Mouse (Mus musculus) lung, adult 2 months (tissue): ENCODE measurements around the gene Cyp2b19. TPM values are rescaled to one million over a fixed set of nuclear protein-coding genes. Genes with fewer than 3 reads are reported as not detected.
A peak's percentile ranks its signal among the peaks of the same experiment; 100 is the strongest.
"Not testable (repeated sequence)": the region's sequence is repeated elsewhere in the genome, so short reads cannot be mapped to it uniquely, and the experiment has no call there.

ENCODE experiments used
- DNase-seq: peaks from one replicate; pipeline ENCODE4 v3.0.0; 2022
- H3K4me1 ChIP-seq: fragments of 200-500 bp; 2 replicates; pipeline ENCODE4 v1.6.1; 2011; ENCODE audit warnings: low read length; ENCODE audit not compliant: control insufficient read depth, insufficient read depth
- H3K4me3 ChIP-seq: fragments of 200-500 bp; replicated peaks from 2 replicates; pipeline ENCODE3; 2011; ENCODE audit warnings: low read depth, mild to moderate bottlenecking, control low read depth, low read length; ENCODE audit errors: extremely low read depth
- CTCF ChIP-seq: fragments of 200-500 bp; IDR thresholded peaks from 2 replicates; pipeline ENCODE4 v1.5.1; 2011; ENCODE audit warnings: mild to moderate bottlenecking, low read length, control low read depth; ENCODE audit not compliant: insufficient read depth
- POLR2A ChIP-seq: fragments of 200-500 bp; IDR thresholded peaks from 2 replicates; pipeline ENCODE4 v1.6.1; 2011; ENCODE audit warnings: low read depth, mild to moderate bottlenecking, control low read depth, low read length, borderline replicate concordance; ENCODE audit errors: extremely low read depth
- WGBS: fragments of 180-500 bp; shearing (Covaris S2); methylation state at CpG from one replicate; pipeline ENCODE4 v1.1.7; 2018; 5-methylcytosine and 5-hydroxymethylcytosine counted together
- polyA plus RNA-seq: library from polyadenylated mRNA; depleted of rRNA; stranded (reverse); fragments of >200 nt; gene quantifications from 2 replicates; pipeline ENCODE4 v1.2.3, GENCODE M21; 2012

Cyp2b19 gene
- polyA plus RNA-seq, 1 experiment: 0.24 TPM

DNA sequence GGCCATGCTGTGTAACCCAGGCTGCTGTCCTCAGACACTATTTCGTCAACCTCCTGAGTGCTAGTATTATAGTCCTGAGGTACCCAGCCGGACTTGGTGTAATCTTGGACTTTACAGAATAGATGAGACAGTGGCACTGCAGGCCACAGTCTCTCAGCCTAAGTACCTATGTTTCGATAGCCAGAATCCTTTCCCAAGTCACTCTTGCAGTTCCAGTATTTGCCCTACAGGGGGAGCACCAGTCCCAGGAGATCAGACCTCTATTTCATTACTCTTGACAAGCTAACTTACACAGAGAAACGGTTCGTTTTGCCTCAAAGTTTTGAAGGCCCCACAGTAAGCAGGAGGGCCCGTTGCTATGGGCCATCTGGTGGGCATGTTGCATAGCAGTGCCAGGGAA, 21.5 kb downstream of the Cyp2b19 start:
- peak; percentile 50 for DNase-seq
- Histone ChIP-seq H3K4me3 (no peak overlapping the region), H3K4me1 (no peaks in the 10 kb centered on the region)
- WGBS: 27% methylated on average over 6 of the region's 6 CpGs
- TF ChIP-seq CTCF: peak; percentile 25; the same call in 1 of the 2 replicates
- no peak for TF ChIP-seq POLR2A

DNA sequence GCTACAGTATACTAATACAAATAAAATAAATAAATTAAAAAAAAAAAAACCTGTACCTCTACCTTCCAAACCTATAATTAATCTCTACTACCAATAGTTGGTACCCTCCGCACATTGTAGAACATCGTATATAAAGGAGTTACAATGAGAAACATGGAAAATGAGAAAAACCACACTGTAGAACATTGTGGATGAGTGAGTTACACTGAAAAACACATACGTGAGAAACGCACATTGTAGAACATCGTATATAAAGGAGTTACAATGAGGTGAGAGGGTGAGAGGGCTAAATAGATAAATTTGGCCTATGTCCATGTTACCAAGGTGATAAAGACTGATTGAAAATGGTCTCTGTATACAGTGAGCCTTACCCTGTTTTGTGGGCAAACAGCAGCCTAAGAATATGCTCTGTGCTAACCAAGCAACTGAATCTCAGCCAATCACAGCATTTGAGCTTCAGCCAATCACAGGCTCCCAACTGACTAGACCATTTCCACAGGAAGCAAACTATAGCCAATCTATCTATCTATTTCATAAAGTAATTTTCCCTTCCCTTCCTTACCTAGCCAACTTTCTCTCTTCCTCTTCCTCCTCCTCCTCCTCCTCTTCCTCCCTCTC, 23.0 kb downstream of the Cyp2b19 start:
- TF ChIP-seq POLR2A (no peak), CTCF (no peak)
- Histone ChIP-seq H3K4me1 (no peaks in the 10 kb centered on the region), H3K4me3 (no peak overlapping the region)
- no peak for DNase-seq
- WGBS: 78% methylated on average over 5 of the region's 5 CpGs

DNA sequence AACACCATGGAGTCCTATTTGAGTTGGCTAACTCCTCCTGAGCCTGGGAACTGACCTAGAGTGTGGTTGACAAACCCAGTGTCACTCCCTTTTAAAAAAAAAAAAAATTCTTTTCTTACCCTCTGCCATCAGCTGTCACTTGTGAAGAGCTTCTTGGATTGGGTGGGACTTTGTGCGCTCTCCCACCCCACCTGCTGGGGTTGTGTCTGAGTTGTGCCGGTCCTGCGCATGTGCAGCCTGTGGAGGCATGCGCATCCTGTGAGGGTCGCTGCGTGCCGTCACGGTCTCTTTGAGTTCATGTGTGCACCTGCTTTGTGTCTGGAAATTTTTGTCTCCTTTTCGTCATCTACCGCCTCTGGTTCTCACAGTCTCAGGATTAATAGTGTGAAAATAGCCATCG, 23.6 kb downstream of the Cyp2b19 start:
- no peak overlapping the region for H3K4me3 ChIP-seq
- TF ChIP-seq CTCF (no peak), POLR2A (no peak)
- WGBS: 18% methylated on average over 11 of the region's 11 CpGs
- no peak for DNase-seq
- H3K4me1 ChIP-seq: no peaks in the 10 kb centered on the region

DNA sequence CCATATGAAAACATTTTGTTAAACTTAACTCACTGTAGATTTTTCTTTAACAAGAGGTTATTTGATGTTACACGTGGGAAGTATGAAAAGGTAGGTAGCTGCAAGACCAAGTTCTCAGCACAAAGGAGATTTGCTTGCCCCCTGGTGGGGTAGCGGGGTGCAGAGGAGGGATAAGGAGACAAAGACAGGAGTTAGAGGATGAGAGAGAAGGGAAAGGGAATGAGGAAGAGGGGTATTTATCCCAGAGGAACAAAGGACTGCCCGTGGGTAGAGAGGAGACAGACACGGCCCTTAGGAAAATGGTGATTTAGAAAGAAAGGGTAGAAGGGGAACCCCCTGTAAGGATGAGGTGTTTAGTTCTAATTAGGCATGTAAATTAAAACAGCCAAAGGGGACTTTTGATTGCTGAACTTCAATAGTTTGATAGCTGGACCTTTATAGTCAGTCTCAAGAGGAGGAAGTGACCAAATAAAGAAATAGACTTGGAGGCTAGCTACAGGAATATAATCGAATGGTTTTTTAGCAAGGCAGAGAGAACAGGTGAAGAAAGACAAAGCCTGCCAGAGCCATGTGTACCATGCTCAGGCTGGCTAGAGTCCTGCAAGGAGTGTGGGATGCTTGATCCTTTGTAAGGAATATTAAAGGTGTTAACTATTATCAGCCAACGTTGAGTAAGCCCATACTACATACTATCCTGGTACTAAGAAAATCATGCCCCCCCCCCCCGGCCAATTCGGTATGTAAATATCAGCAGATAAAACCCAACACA, 24.2 kb downstream of the Cyp2b19 start:
- 20% methylated on average over 8 of the region's 8 CpGs for WGBS
- Histone ChIP-seq H3K4me1 (no peaks in the 10 kb centered on the region), H3K4me3 (no peak overlapping the region)
- TF ChIP-seq CTCF: no peak
- TF ChIP-seq POLR2A: no peak
- DNase-seq: no peak

DNA sequence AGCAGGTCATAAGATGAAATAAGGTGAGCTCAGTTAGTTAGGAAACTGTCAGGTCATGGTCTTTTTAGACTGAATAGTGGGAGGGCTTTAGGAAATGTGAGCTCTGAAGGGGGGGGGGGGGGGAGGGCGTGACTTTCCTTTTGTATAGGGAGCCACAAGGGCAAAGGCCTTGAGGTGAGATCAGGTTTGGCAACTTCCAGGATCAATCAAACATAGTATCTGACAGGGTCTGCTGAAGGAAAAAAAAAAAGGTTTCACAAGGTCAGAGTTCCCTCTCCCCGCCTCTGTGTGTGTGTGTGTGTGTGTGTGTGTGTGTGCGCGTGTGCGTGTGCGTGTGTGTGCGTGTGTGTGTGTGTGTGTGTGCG, 24.8 kb downstream of the Cyp2b19 start:
- WGBS: 45% methylated on average over 8 of the region's 8 CpGs
- H3K4me1 ChIP-seq: no peaks in the 10 kb centered on the region
- H3K4me3 ChIP-seq: no peak overlapping the region
- no peak for DNase-seq
- TF ChIP-seq CTCF (no peak), POLR2A (no peak)

DNA sequence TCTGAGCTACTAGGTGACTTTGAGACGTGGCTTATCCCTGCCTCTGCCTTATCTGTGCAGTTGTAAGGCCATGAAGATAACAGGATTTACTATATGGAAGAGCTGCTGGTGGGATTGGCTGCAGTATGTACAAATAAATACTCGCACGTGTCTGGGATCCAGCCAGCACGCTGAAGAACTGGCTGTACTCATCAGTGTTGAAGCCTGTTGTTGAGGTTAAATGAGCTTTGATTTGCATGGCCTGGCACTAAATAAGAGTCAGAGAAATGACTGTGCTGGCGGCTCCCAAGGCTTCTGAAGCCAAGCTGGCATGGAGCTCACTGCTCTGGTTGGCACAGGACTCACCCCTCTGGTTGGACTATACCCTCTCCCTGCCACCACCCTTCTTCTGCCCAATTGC, 26.2 kb downstream of the Cyp2b19 start:
- H3K4me3 ChIP-seq: no peak overlapping the region
- 39% methylated on average over 5 of the region's 5 CpGs for WGBS
- no peak for DNase-seq
- TF ChIP-seq POLR2A (no peak), CTCF (no peak)
- H3K4me1 ChIP-seq: no peaks in the 10 kb centered on the region

DNA sequence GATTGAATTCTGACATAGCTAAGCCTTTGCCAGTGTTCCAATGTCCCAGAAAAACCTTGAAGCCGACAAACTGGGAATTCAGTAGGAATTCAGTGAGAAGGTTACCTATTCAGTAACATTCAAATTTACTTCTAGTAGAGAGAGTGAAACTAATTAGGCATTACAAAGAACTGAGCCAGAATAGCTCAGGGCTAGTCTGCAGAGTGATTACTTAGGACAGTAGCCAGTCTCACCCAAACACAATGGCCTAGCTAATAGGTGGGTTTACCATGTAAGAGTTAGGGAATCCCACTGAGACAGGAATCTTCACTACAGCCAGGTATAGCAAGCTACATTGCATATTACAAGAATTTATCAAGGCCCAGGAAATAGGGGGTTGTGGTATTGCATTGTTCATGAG, 29.1 kb downstream of the Cyp2b19 start:
- H3K4me3 ChIP-seq, DNase-seq, H3K4me1 ChIP-seq: not testable (repeated sequence)
- 51% methylated on average over 1 of the region's 1 CpGs for WGBS

DNA sequence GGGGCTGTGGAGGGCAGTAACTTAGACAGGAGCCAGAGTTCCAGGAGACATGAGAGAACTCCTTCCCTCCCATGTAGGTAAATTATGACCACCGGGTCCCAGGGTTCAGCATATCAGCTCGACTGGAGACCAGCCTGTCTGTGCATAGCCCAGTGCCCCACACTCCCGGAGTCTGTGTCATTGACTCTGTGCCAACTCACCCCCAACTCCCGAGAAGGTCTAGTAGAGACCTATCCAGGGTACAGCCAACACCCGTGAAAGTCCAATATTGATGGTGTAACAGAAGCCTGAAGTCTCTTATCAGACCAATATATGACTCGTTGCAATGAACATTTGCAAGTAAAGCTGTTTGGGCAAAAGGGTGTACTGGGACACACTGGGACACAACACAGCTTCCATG, 33.0 kb downstream of the Cyp2b19 start:
- TF ChIP-seq POLR2A (no peak), CTCF (no peak)
- 58% methylated on average over 6 of the region's 6 CpGs for WGBS
- Histone ChIP-seq H3K4me3 (no peak overlapping the region), H3K4me1 (no peaks in the 10 kb centered on the region)
- no peak for DNase-seq

DNA sequence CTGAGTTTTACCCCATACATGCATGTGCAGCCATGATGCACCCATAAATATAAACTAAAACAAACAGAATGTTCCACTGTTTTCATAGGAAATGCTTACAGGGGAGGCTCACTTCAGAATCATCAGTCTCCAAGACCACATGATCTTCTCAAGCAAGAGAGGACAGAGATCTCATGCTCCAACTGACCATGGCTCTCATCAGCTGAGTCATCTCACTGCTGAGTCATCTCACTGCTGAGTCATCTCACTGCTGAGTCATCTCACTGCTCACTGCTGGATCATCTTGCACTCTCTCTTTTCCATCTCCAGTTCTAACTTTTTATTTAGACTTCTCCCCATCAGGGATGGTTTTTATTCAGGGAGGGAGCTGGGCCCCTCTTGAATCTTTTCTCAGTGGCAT, 43.2 kb downstream of the Cyp2b19 start:
- TF ChIP-seq POLR2A (no peak), CTCF (no peak)
- DNase-seq: no peak
- H3K4me3 ChIP-seq: no peak overlapping the region
- no peaks in the 10 kb centered on the region for H3K4me1 ChIP-seq

DNA sequence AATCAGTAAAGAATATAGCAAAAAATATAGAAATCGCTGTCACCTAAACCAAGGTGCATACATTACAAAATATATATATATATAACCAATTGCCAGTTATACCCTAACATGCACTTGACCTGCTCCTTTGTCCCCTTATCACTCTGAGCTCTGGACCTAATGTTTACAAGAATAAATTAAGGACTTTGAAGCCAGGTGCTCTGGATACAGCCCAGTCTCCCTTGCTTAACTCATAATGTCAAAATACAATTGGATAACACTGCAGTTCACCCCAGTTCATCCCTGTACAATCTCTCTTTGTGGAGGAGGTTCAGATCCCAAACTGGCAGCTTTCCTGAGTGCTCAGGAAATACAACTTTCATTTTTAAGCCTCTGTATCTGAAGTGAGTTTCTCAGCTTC, 44.1 kb downstream of the Cyp2b19 start:
- Histone ChIP-seq H3K4me3 (no peak overlapping the region), H3K4me1 (no peaks in the 10 kb centered on the region)
- TF ChIP-seq CTCF (no peak), POLR2A (no peak)
- 78% methylated on average over 1 of the region's 1 CpGs for WGBS
- DNase-seq: no peak
